Mouse (Mus musculus): ENCODE results near the gene Slc5a6. TPM values are rescaled to one million over a fixed set of nuclear protein-coding genes. Genes with fewer than 3 reads are reported as not detected.
A peak's percentile ranks its signal among the peaks of the same experiment; 100 is the strongest.
"Not testable (repeated sequence)": the region's sequence is repeated elsewhere in the genome, so short reads cannot be mapped to it uniquely, and the experiment has no call there.

The Slc5a6 gene
- polyA plus RNA-seq, 1 experiment from 2014 or later, result 13.8 TPM

DNA sequence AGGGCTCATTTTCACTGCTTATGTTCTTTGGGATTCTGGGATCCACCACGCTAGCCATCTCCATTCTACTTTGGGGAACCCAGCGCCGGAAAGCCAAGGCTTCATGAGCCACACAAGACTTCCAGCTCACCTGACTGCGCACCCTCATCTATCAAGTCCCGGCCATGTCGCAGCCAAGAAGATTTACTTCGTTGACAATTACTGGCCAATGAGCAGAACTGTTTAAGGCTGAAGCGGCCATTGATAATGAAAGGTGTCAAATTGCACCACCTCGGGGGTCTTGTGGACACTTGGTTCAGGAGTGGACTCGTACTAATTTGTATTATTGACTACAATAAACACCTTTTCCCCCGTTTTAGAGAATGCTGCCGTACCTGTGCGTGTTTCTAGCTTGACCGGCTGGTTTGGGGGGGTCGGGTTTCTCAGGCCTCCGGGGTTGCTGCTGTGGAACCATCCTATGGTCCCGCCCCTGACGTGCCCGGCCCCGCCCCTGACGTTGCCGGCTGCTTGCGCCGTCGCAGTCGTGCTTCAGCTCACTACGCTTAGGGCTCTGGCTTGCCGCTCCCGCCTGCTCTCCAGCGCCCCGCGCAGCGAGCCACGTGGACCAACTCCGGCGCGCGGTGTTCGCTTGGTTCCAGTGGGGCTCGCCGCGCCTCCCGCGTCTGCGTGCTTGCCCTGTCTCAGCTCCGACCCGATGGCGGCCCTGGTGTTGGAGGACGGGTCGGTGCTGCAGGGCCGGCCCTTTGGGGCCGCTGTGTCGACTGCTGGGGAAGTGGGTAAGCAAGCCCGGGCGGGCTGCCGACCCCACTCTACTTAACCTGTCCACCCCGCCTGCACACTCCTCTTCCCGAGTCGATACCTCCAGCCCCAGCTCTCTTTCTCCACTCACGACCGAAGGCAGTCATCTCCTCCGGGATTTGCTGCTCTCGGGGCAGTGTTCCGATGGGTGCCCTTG, 5.8 kb upstream of the Slc5a6 start, which contains the start of gene Cad:
Gene Cad, plus strand, starts transcription at position 520 of the 955 bp plus-strand sequence.
- ATAC-seq (ENCODE audit: low FRiP score), result peak; percentile 97
- Histone ChIP-seq H3K9ac (peak within 1 kb of the TSS; percentile 82), H3K4me2 (replicated peaks) (peak within 1 kb of the TSS; percentile 82), H3K36me3 (peaks cover 26% of the 10 kb centered on the region), H3K9me3 (replicated peaks) (no peaks in the 10 kb centered on the region), H3K4me3 (peak within 1 kb of the TSS; percentile 52), H3K27me3 (no peaks in the 10 kb centered on the region), H3K4me1 (peaks cover 20% of the 10 kb centered on the region), H3K27ac (peak within 1 kb of the TSS; percentile 71)
- under 1% methylated on average over 64 of the region's 64 CpGs for WGBS

GRCm38 (mm10) chr5:31053728-31054127, 5.0 kb upstream of the Slc5a6 start:
- Histone ChIP-seq H3K9ac (peak overlapping the region; percentile 82), H3K4me3 (peak overlapping the region; percentile 52), H3K36me3 (peaks cover 18% of the 10 kb centered on the region), H3K4me1 (peaks cover 20% of the 10 kb centered on the region), H3K4me2 (replicated peaks) (peak overlapping the region; percentile 82), H3K27ac (peak overlapping the region; percentile 71)
- whole genome bisulfite sequencing, result 53% methylated on average over 4 of the region's 4 CpGs
- not testable (repeated sequence) for H3K9me3 ChIP-seq (replicated peaks); ATAC-seq (ENCODE audit: low FRiP score); H3K27me3 ChIP-seq

- Histone ChIP-seq H3K36me3 (peaks cover 8% of the 10 kb centered on the region), H3K9ac (no peak overlapping the region), H3K9me3 (replicated peaks) (no peaks in the 10 kb centered on the region), H3K27ac (no peak overlapping the region), H3K4me1 (peaks cover 18% of the 10 kb centered on the region), H3K4me3 (no peak overlapping the region), H3K4me2 (replicated peaks) (no peak overlapping the region), H3K27me3 (no peaks in the 10 kb centered on the region)
- no peak for ATAC-seq (ENCODE audit: low FRiP score)
Measured at GRCm38 (mm10) chr5:31050427-31050826, 1.7 kb upstream of the Slc5a6 start.

DNA sequence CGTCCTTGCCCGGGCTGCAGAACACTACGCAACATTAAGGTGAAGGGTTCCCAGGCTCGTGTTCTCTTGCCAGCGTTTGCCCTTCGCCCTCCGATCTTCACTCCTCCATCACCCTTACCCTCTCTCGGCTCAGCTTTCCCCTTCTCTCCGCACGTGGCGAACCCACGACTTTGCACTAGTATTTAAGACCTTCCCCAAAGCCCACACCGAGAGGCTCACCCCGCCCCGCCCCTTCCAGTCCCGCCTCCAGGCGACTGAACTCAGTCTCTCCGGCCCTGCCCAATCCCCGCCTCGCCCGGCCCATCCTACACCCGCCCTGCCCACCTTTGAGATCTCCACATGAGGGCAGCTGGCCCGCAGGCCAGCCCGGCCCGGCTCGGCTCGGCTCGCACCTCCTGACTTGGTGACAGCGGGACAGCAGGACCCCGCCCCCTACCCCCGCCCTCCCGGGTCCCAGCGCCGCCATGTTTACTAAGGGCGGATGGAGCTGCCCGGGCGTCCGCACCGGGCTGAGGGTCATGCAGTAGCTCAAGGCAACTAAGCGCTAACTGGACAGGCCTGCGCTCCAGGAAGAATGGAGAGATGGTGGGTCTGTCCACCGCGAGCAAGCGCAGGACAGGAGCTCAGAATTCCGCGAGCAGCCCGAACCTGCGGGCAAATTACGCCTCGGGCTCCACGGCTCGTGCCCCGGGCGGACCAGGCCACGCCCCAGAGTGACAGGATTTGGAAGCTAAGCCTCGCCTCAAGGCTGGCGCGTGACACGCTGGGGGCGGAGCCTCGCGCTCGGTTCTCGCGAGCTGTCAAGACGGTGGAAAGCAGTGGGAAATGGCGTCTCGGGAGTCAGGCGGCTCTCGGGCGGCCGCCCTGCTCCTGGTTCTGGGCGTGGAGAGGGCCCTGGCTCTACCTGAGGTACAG, 619 bp downstream of the Slc5a6 start, which contains the start of gene Atraid:
Gene Atraid, plus strand, starts transcription at position 465 of the 915 bp plus-strand sequence.
- no peaks in the 10 kb centered on the region for H3K9me3 ChIP-seq (replicated peaks)
- ATAC-seq (ENCODE audit: low FRiP score), result peak; percentile 98
- H3K27me3 ChIP-seq, result no peaks in the 10 kb centered on the region
- H3K4me1 ChIP-seq, result peaks cover 9% of the 10 kb centered on the region
- WGBS, result under 1% methylated on average over 72 of the region's 73 CpGs
- H3K4me2 ChIP-seq (replicated peaks), result peak within 1 kb of the TSS; percentile 73
- H3K9ac ChIP-seq, result peak within 1 kb of the TSS; percentile 80
- H3K4me3 ChIP-seq, result peak within 1 kb of the TSS; percentile 64
- H3K27ac ChIP-seq, result peak within 1 kb of the TSS; percentile 91
- peaks cover 22% of the 10 kb centered on the region for H3K36me3 ChIP-seq

- H3K27ac ChIP-seq, result no peak overlapping the region
- peak overlapping the region; percentile 64; the same call in 1 of the 2 replicates for H3K4me3 ChIP-seq
- no peaks in the 10 kb centered on the region for H3K9me3 ChIP-seq (replicated peaks)
- peaks cover 26% of the 10 kb centered on the region for H3K36me3 ChIP-seq
- peak overlapping the region; percentile 80; the same call in 1 of the 2 replicates for H3K9ac ChIP-seq
- peaks cover 9% of the 10 kb centered on the region for H3K4me1 ChIP-seq
- ATAC-seq (ENCODE audit: low FRiP score), result no peak
- WGBS, result 81% methylated on average over 5 of the region's 5 CpGs
- peak overlapping the region; percentile 73 for H3K4me2 ChIP-seq (replicated peaks)
- no peaks in the 10 kb centered on the region for H3K27me3 ChIP-seq
Measured at GRCm38 (mm10) chr5:31047074-31047473, 1.6 kb downstream of the Slc5a6 start.

DNA sequence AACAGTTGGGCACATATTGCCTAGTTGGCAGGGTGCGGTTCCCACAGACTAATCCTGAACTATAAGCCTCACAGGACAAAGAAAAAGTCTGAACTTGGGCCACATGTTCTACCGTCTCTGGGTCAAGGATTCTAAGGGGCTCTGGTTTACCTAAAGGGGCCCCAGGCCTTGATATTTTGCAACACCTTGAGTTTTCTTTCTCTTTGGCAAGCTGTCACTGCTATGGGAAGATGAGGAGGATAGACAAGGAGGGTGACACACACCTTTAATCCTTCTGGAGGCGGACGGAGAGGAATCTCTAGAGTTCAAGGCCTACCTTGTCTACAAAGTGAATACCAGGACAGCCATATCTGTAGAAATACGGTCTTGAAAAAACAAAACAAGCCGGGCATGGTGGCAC, 2.3 kb downstream of the Slc5a6 start:
- Histone ChIP-seq H3K9me3 (replicated peaks) (no peaks in the 10 kb centered on the region), H3K36me3 (peaks cover 32% of the 10 kb centered on the region), H3K4me2 (replicated peaks) (no peak overlapping the region), H3K27ac (no peak overlapping the region), H3K4me3 (no peak overlapping the region), H3K9ac (no peak overlapping the region), H3K4me1 (peaks cover 9% of the 10 kb centered on the region), H3K27me3 (no peaks in the 10 kb centered on the region)
- no peak for ATAC-seq (ENCODE audit: low FRiP score)
- WGBS, result 94% methylated on average over 6 of the region's 6 CpGs

DNA sequence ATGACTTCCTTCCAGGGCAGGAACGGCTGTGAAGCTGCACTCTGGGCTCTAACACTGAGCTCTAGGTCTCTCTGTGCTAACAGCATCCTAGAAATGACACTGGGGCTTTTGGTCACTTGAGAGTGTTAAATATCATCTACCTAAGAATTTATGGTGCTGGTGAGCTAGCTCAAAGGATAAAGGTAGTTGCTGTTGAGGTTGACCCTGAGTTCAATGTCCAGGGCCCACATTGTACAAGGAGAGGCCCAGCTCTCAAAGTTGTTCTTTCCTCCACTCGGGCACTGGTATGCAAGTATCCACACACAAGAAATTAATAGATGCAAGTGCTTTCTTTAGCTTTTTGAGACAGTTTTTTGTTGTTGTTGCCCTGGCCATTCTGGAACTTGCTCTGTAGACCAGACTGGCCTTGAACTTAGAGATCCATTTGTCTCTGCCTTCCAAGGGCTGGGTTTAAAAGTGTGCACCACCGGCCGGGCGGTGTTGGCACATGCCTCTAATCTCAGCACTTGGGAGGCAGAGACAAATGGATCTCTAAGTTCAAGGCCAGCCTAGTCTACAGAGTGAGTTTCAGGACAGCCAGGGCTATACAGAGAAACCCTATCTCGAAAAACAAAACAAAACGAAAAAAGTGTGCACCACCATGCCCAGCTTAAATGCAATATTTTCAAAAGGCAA, 10.4 kb downstream of the Slc5a6 start:
- no peaks in the 10 kb centered on the region for H3K27me3 ChIP-seq
- H3K9ac ChIP-seq, result no peak overlapping the region
- no peak overlapping the region for H3K27ac ChIP-seq
- no peak overlapping the region for H3K4me2 ChIP-seq (replicated peaks)
- peaks cover 64% of the 10 kb centered on the region for H3K36me3 ChIP-seq
- no peaks in the 10 kb centered on the region for H3K9me3 ChIP-seq (replicated peaks)
- no peaks in the 10 kb centered on the region for H3K4me1 ChIP-seq
- no peak for ATAC-seq (ENCODE audit: low FRiP score)
- 91% methylated on average over 7 of the region's 7 CpGs for WGBS
- H3K4me3 ChIP-seq, result no peak overlapping the region

GRCm38 (mm10) chr5:31036556-31036955, 12.2 kb downstream of the Slc5a6 start:
- not testable (repeated sequence) for H3K9ac ChIP-seq; H3K4me1 ChIP-seq; ATAC-seq (ENCODE audit: low FRiP score); H3K4me2 ChIP-seq (replicated peaks); H3K4me3 ChIP-seq; H3K9me3 ChIP-seq (replicated peaks); H3K27me3 ChIP-seq; H3K27ac ChIP-seq
- peaks cover 48% of the 10 kb centered on the region for H3K36me3 ChIP-seq
- WGBS, result 89% methylated on average over 11 of the region's 11 CpGs

- H3K4me3 ChIP-seq, result no peak overlapping the region
- H3K9me3 ChIP-seq (replicated peaks), result no peaks in the 10 kb centered on the region
- H3K4me2 ChIP-seq (replicated peaks), result no peak overlapping the region
- 96% methylated on average over 6 of the region's 6 CpGs for WGBS
- ATAC-seq (ENCODE audit: low FRiP score), result no peak
- no peaks in the 10 kb centered on the region for H3K27me3 ChIP-seq
- no peak overlapping the region for H3K27ac ChIP-seq
- H3K4me1 ChIP-seq, result no peaks in the 10 kb centered on the region
- peaks cover 29% of the 10 kb centered on the region for H3K36me3 ChIP-seq
- H3K9ac ChIP-seq, result no peak overlapping the region
Measured at GRCm38 (mm10) chr5:31034669-31035068, 14.1 kb downstream of the Slc5a6 start.

DNA sequence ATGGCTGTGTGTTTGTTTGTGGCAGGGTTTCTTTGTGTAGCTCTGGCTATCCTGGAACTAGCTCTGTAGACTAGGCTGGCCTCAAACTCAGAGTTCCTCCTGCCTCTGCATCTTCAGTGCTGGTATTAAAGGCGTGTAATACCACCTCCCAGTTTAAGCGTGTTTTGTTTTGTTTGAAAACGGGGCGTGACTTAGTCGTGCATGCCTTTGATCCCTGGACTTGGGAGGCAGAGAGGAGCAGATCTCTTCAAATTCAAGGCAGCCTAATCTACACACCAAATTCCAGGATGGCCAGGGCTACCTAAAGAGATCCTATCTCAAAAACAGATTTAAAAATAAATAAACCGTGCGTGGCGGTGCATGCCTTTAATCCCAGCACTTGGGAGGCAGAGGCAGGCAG, 17.2 kb downstream of the Slc5a6 start:
- H3K4me1 ChIP-seq, result no peaks in the 10 kb centered on the region
- WGBS, result 89% methylated on average over 8 of the region's 8 CpGs
- H3K27ac ChIP-seq, result no peak overlapping the region
- H3K4me3 ChIP-seq, result no peak overlapping the region
- no peaks in the 10 kb centered on the region for H3K9me3 ChIP-seq (replicated peaks)
- H3K4me2 ChIP-seq (replicated peaks), result no peak overlapping the region
- no peak overlapping the region for H3K9ac ChIP-seq
- H3K36me3 ChIP-seq, result peaks cover 5% of the 10 kb centered on the region; the same call in 1 of the 2 replicates
- ATAC-seq (ENCODE audit: low FRiP score), result no peak
- H3K27me3 ChIP-seq, result no peaks in the 10 kb centered on the region

DNA sequence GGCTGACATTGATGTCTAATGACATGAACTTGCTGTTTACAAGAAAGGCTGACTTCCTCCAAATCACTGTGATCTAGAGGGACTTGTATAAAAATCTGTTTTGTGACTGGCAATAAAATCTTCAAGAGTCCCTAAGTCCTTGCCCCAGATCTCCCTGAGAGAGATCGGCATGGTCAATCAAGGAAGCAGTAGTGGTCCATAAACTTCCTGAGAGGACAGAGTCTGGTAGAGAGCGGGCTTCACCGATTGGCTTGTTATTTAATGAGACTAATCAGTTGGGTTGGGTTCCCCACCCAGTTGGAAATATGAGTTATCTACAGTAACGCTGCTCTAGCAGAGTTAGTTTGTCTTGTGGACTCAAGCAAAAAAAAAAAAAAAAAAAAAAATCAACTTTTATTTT, 17.8 kb downstream of the Slc5a6 start:
- H3K9ac ChIP-seq, result no peak overlapping the region
- WGBS, result 93% methylated on average over 4 of the region's 4 CpGs
- no peak overlapping the region for H3K4me2 ChIP-seq (replicated peaks)
- no peaks in the 10 kb centered on the region for H3K36me3 ChIP-seq
- no peaks in the 10 kb centered on the region for H3K9me3 ChIP-seq (replicated peaks)
- no peak for ATAC-seq (ENCODE audit: low FRiP score)
- H3K27ac ChIP-seq, result no peak overlapping the region
- H3K4me1 ChIP-seq, result no peaks in the 10 kb centered on the region
- H3K4me3 ChIP-seq, result no peak overlapping the region
- no peaks in the 10 kb centered on the region for H3K27me3 ChIP-seq
